Mouse (Mus musculus) neural tube, embryonic 14.5 days (tissue): ENCODE measurements around the gene Plppr1. TPM values are rescaled to one million over a fixed set of nuclear protein-coding genes. Genes with fewer than 3 reads are reported as not detected.
A peak's percentile ranks its signal among the peaks of the same experiment; 100 is the strongest.

Experiments used
- ATAC-seq: fragments of 200-750 bp; cut with Nextera tagmentation; 2 replicates; pipeline ENCODE4 v1.8.0; 2017; ENCODE audit warnings: low read depth, mild to moderate bottlenecking, moderate TSS enrichment, moderate library complexity
- H3K27ac ChIP-seq: fragments of 300-500 bp; sonication (generic); 2 replicates; pipeline ENCODE4 v1.5.1; 2014; ENCODE audit warnings: low read depth, mild to moderate bottlenecking, control low read depth, low read length, moderate library complexity, mixed read lengths
- H3K27me3 ChIP-seq: fragments of 300-500 bp; sonication (generic); 2 replicates; pipeline ENCODE4 v1.6.1; 2014; ENCODE audit warnings: low read length; ENCODE audit not compliant: control insufficient read depth, insufficient read depth
- H3K36me3 ChIP-seq: fragments of 300-500 bp; sonication (generic); 2 replicates; pipeline ENCODE4 v1.6.1; 2014; ENCODE audit warnings: low read length, mixed read lengths; ENCODE audit not compliant: control insufficient read depth, insufficient read depth
- H3K4me1 ChIP-seq: fragments of 300-500 bp; sonication (generic); 2 replicates; pipeline ENCODE4 v1.6.1; 2014; ENCODE audit warnings: low read length; ENCODE audit not compliant: control insufficient read depth, insufficient read depth
- H3K4me2 ChIP-seq: fragments of 300-500 bp; sonication (generic); 2 replicates; pipeline ENCODE4 v1.6.1; 2014; ENCODE audit warnings: mild to moderate bottlenecking, low read depth, low read length, control low read depth
- H3K4me3 ChIP-seq: fragments of 300-500 bp; sonication (generic); 2 replicates; pipeline ENCODE4 v1.5.1; 2014; ENCODE audit warnings: low read depth, low read length, control low read depth, mixed read lengths
- H3K9ac ChIP-seq: fragments of 300-500 bp; sonication (generic); replicated peaks from 2 replicates; pipeline ENCODE4 v1.6.1; 2014; ENCODE audit warnings: low read depth, mild to moderate bottlenecking, control low read depth, low read length, mixed read lengths
- H3K9me3 ChIP-seq: fragments of 300-500 bp; sonication (generic); 2 replicates; pipeline ENCODE4 v1.6.1; 2016; ENCODE audit warnings: low read length; ENCODE audit not compliant: control insufficient read depth
- WGBS: fragments of 180-500 bp; shearing (Covaris S2); extraction: QIAGEN DNeasy Blood & Tissue Kit; methylation state at CpG from one replicate; pipeline ENCODE4 v1.1.7; 2014; 5-methylcytosine and 5-hydroxymethylcytosine counted together
- polyA plus RNA-seq: library from polyadenylated mRNA; unstranded; fragments of >200 nt; fragmentation: Nextera tagmentation; extraction: Ambion mirVana; gene quantifications from 2 replicates; pipeline ENCODE4 v1.2.1, GENCODE M21; 2014

Gene Plppr1
- 100 and 116 TPM in 2 replicates for polyA plus RNA-seq

- ATAC-seq, result peak; percentile 89
- Histone ChIP-seq H3K27me3 (no peaks in the 10 kb centered on the region), H3K4me3 (peak within 1 kb of the TSS; percentile 76), H3K9me3 (no peaks in the 10 kb centered on the region), H3K9ac (peak within 1 kb of the TSS; percentile 80), H3K4me2 (peak within 1 kb of the TSS; percentile 69), H3K4me1 (peaks cover 3% of the 10 kb centered on the region), H3K27ac (peak within 1 kb of the TSS; percentile 94), H3K36me3 (no peaks in the 10 kb centered on the region)
- WGBS, result under 1% methylated on average over 21 of the region's 21 CpGs
Observed at GRCm38 (mm10) chr4:49059021-49059401, at the start of gene Plppr1. Plppr1 (plus strand) TSS chr4:49059273.

- H3K4me1 ChIP-seq, result no peaks in the 10 kb centered on the region
- no peaks in the 10 kb centered on the region for H3K9me3 ChIP-seq
- no peaks in the 10 kb centered on the region for H3K36me3 ChIP-seq
- no peak overlapping the region for H3K4me3 ChIP-seq
- no peak overlapping the region for H3K27ac ChIP-seq
- no peak overlapping the region for H3K9ac ChIP-seq
- ATAC-seq, result no peak
- no peak overlapping the region for H3K4me2 ChIP-seq
- H3K27me3 ChIP-seq, result no peaks in the 10 kb centered on the region
Observed at GRCm38 (mm10) chr4:49016701-49017100, 42.4 kb upstream of the Plppr1 start.

GRCm38 (mm10) chr4:49023221-49023620 is 35.9 kb upstream of the Plppr1 start:
- WGBS, result 86% methylated on average over 1 of the region's 1 CpGs
- Histone ChIP-seq H3K27me3 (no peaks in the 10 kb centered on the region), H3K9ac (no peak overlapping the region), H3K4me2 (no peak overlapping the region), H3K4me3 (no peak overlapping the region), H3K27ac (no peak overlapping the region), H3K4me1 (no peaks in the 10 kb centered on the region), H3K36me3 (no peaks in the 10 kb centered on the region), H3K9me3 (no peaks in the 10 kb centered on the region)
- no peak for ATAC-seq

- WGBS, result 53% methylated on average over 4 of the region's 4 CpGs
- H3K4me2 ChIP-seq, result no peak overlapping the region
- H3K9ac ChIP-seq, result no peak overlapping the region
- no peaks in the 10 kb centered on the region for H3K9me3 ChIP-seq
- no peaks in the 10 kb centered on the region for H3K27me3 ChIP-seq
- no peaks in the 10 kb centered on the region for H3K4me1 ChIP-seq
- no peak overlapping the region for H3K4me3 ChIP-seq
- H3K27ac ChIP-seq, result no peak overlapping the region
- H3K36me3 ChIP-seq, result no peaks in the 10 kb centered on the region
- no peak; the same call in 1 of the 2 replicates for ATAC-seq
Observed at GRCm38 (mm10) chr4:49038311-49038710, 20.8 kb upstream of the Plppr1 start.

GRCm38 (mm10) chr4:49039854-49040253 is 19.2 kb upstream of the Plppr1 start:
- no peak overlapping the region for H3K4me2 ChIP-seq
- no peak for ATAC-seq

GRCm38 (mm10) chr4:49041655-49042054 is 17.4 kb upstream of the Plppr1 start:
- no peak; the same call in 1 of the 2 replicates for ATAC-seq
- Histone ChIP-seq H3K4me1 (no peaks in the 10 kb centered on the region), H3K27ac (no peak overlapping the region), H3K4me3 (no peak overlapping the region), H3K9me3 (no peaks in the 10 kb centered on the region), H3K36me3 (no peaks in the 10 kb centered on the region), H3K27me3 (no peaks in the 10 kb centered on the region), H3K4me2 (no peak overlapping the region), H3K9ac (no peak overlapping the region)
- 77% methylated on average over 1 of the region's 1 CpGs for WGBS

More at GRCm38 (mm10) chr4:49039854-49040253, 19.2 kb upstream of the Plppr1 start:
- Histone ChIP-seq H3K27ac (no peak overlapping the region), H3K36me3 (no peaks in the 10 kb centered on the region), H3K27me3 (no peaks in the 10 kb centered on the region), H3K4me1 (no peaks in the 10 kb centered on the region), H3K9ac (no peak overlapping the region), H3K9me3 (no peaks in the 10 kb centered on the region), H3K4me3 (no peak overlapping the region)
- WGBS, result 86% methylated on average over 3 of the region's 3 CpGs

GRCm38 (mm10) chr4:49050628-49051027 is 8.4 kb upstream of the Plppr1 start:
- Histone ChIP-seq H3K4me2 (no peak overlapping the region), H3K4me1 (no peaks in the 10 kb centered on the region), H3K27me3 (no peaks in the 10 kb centered on the region), H3K27ac (no peak overlapping the region), H3K9ac (no peak overlapping the region), H3K9me3 (no peaks in the 10 kb centered on the region), H3K4me3 (no peak overlapping the region), H3K36me3 (no peaks in the 10 kb centered on the region)
- ATAC-seq, result no peak
- WGBS, result 73% methylated on average over 1 of the region's 1 CpGs

- peaks cover 3% of the 10 kb centered on the region for H3K4me1 ChIP-seq
- H3K9ac ChIP-seq, result no peak overlapping the region
- H3K27me3 ChIP-seq, result no peaks in the 10 kb centered on the region
- H3K4me3 ChIP-seq, result no peak overlapping the region
- ATAC-seq, result no peak
- no peak overlapping the region for H3K27ac ChIP-seq
- no peaks in the 10 kb centered on the region for H3K36me3 ChIP-seq
- no peak overlapping the region for H3K4me2 ChIP-seq
- H3K9me3 ChIP-seq, result no peaks in the 10 kb centered on the region
- 8% methylated on average over 2 of the region's 2 CpGs for WGBS
Observed at GRCm38 (mm10) chr4:49057916-49058315, 1.2 kb upstream of the Plppr1 start.

- Histone ChIP-seq H3K4me1 (peaks cover 3% of the 10 kb centered on the region), H3K36me3 (no peaks in the 10 kb centered on the region), H3K27ac (peak overlapping the region; percentile 94; the same call in 1 of the 2 replicates), H3K4me2 (peak overlapping the region; percentile 69), H3K9me3 (no peaks in the 10 kb centered on the region), H3K4me3 (peak overlapping the region; percentile 76), H3K9ac (peak overlapping the region; percentile 80), H3K27me3 (no peaks in the 10 kb centered on the region)
- 3% methylated on average over 7 of the region's 7 CpGs for WGBS
- peak; percentile 20 for ATAC-seq
Observed at GRCm38 (mm10) chr4:49058557-49058956, 516 bp upstream of the Plppr1 start.
